Mouse (Mus musculus) layer of hippocampus, adult 2 months (tissue): ENCODE data around the gene Tlr12. TPM values are rescaled to one million over a fixed set of nuclear protein-coding genes. Genes with fewer than 3 reads are reported as not detected.
A peak's percentile ranks its signal among the peaks of the same experiment; 100 is the strongest.
"Not testable (repeated sequence)": the region's sequence is repeated elsewhere in the genome, so short reads cannot be mapped to it uniquely, and the experiment has no call there.

Experiments
- DNase-seq, 2 experiments: peaks; one replicate each; pipeline ENCODE4 v3.0.0; 2022; ENCODE audit warnings: low spot score in 2 of 2
- H3K27ac ChIP-seq: fragments of 200-600 bp; 2 replicates; pipeline ENCODE4 v1.8.1; 2022
- H3K4me3 ChIP-seq: fragments of 200-600 bp; 2 replicates; pipeline ENCODE4 v1.8.1; 2022; ENCODE audit warnings: mild to moderate bottlenecking
- CTCF ChIP-seq: fragments of 200-600 bp; conservative IDR thresholded peaks from 2 replicates; pipeline ENCODE4 v1.8.1; 2022; ENCODE audit warnings: antibody characterized with exemption, mild to moderate bottlenecking, moderate library complexity
- total RNA-seq, 2 experiments: library from RNA; stranded (reverse); gene quantifications; 2 replicates each; pipeline ENCODE4 v1.2.3; 2021

Tlr12 gene
- total RNA-seq, 2 experiments from 2014 or later: 0.49 to 0.93 TPM

DNA sequence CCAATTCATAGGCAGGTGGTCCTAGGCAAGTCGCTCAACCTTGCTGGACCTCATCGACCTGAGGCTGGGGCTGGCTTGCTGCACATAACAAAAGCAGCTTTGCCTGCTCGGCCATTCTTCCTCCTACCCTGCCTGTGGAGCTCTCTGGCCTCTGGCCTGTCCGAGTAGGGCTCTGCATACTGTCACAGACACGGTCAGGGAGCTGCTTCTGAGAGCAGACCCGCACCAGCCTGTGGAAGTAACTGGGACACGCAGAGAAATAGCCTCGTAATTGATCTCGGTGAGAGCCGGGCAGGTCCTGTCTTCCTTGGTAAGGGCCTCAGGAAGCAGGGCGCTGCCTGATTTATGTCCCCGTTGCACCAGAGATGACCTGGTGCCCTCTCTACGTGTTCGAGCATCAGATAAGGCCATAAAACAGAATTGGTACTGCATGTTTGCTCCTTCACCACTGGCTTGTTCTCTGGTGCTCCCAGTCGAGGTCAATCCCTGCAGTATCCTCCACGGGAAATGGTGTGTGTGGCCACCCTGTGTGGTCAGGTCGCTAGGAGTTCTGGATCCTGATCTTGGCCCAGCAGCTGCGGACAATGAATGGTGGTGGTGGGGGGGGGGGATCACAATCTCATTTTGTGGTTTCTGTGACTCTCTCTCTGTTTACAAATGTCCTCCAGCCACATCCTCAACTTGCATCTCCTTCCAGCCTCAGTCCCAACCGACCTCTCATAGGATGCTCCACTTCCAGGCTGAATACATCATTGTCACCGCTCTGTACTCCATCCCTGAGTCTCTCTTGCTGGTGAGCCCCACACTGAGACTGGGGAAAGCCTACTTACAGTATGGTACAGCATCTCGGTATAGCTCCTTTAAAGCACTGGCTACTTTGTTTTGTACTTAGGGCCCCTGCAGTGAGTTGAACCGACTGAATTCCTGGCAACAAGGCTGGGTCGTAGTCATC lies 23.6 kb upstream of the Tlr12 start:
- H3K27ac ChIP-seq: no peak overlapping the region
- no peak for TF ChIP-seq CTCF

GRCm38 (mm10) chr4:128638265-128638923 lies 20.0 kb upstream of the Tlr12 start:
- Histone ChIP-seq H3K4me3 (no peak overlapping the region), H3K27ac (no peak overlapping the region)
- no peak for TF ChIP-seq CTCF
- DNase-seq: no peak

More for the DNA sequence above, 23.6 kb upstream of the Tlr12 start:
- H3K4me3 ChIP-seq: no peak overlapping the region
- no peak for DNase-seq

GRCm38 (mm10) chr4:128637250-128637649 lies 18.8 kb upstream of the Tlr12 start:
- no peak for DNase-seq
- H3K27ac ChIP-seq: no peak overlapping the region
- no peak for TF ChIP-seq CTCF
- H3K4me3 ChIP-seq: no peak overlapping the region

- DNase-seq: no peak
- no peak overlapping the region for H3K4me3 ChIP-seq
- TF ChIP-seq CTCF: no peak
- H3K27ac ChIP-seq: no peak overlapping the region
Observed at GRCm38 (mm10) chr4:128635894-128636585, 17.6 kb upstream of the Tlr12 start.

GRCm38 (mm10) chr4:128635451-128635850 lies 17.0 kb upstream of the Tlr12 start:
- Histone ChIP-seq H3K4me3 (no peak overlapping the region), H3K27ac (no peak overlapping the region)
- DNase-seq: no peak
- TF ChIP-seq CTCF: no peak

DNA sequence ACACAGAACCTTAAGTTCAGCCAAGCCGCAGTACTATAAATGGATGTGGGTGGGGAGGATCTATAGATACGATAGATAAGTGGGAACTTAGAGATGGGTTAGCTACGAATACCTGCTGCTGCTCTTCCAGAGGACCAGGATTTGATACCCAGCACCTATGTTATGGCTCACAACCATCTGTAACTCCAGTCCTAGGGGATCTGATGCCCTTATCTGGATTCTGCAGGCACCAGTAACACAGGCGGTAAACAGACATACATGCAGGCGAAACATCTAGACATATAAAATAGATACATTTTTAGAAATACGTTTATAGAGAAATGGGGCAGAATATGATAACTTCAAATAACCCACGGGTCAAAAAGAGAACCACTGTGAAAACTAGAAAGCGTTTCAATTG lies 2.7 kb upstream of the Tlr12 start:
- DNase-seq: no peak
- TF ChIP-seq CTCF: no peak
- no peak overlapping the region for H3K4me3 ChIP-seq
- no peak overlapping the region for H3K27ac ChIP-seq

- no peak overlapping the region for H3K27ac ChIP-seq
- no peak for TF ChIP-seq CTCF
- no peak overlapping the region for H3K4me3 ChIP-seq
- no peak for DNase-seq
Observed at GRCm38 (mm10) chr4:128620572-128620971, 2.2 kb upstream of the Tlr12 start.

GRCm38 (mm10) chr4:128618963-128619362 lies 544 bp upstream of the Tlr12 start:
- no peak for TF ChIP-seq CTCF
- no peak overlapping the region for H3K27ac ChIP-seq

GRCm38 (mm10) chr4:128617363-128618120 lies 877 bp downstream of the Tlr12 start:
- TF ChIP-seq CTCF: no peak
- Histone ChIP-seq H3K27ac (no peak overlapping the region; the same call in 1 of the 2 replicates), H3K4me3 (no peak overlapping the region)
- no peak for DNase-seq

More at GRCm38 (mm10) chr4:128618963-128619362, 544 bp upstream of the Tlr12 start:
- DNase-seq: no peak
- no peak overlapping the region for H3K4me3 ChIP-seq

GRCm38 (mm10) chr4:128615761-128616160 lies 2.7 kb downstream of the Tlr12 start:
- DNase-seq: no peak
- Histone ChIP-seq H3K4me3 (no peak overlapping the region), H3K27ac (no peak overlapping the region)
- TF ChIP-seq CTCF: no peak

DNA sequence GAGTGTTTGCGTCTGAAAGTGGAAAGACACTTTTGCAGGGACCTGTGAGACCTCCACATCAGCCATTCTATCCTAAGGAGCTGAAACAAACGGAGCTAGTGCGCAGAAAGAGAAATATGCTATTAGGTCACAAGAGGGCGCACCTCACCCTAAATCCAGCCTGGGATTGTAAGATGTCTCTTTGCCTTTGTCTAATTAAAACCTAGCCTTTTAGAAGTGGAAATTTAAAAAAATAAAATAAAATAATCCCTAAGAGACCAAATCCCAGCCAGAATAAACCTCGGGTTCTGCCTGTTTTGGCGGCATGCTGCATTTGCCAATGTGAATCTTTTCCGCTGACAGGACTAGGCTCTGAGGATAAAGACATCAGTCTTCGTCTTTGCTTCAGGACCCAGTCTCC lies 5.1 kb downstream of the Tlr12 start:
- H3K4me3 ChIP-seq: no peak overlapping the region
- peak; percentile 89 for TF ChIP-seq CTCF
- no peak overlapping the region for H3K27ac ChIP-seq
- peak in 1 of 2 experiments; percentile 57 for DNase-seq

GRCm38 (mm10) chr4:128611726-128612125 lies 6.7 kb downstream of the Tlr12 start:
- not testable (repeated sequence) for DNase-seq

More at GRCm38 (mm10) chr4:128611726-128612125, 6.7 kb downstream of the Tlr12 start:
- H3K4me3 ChIP-seq, H3K27ac ChIP-seq: not testable (repeated sequence)
